Mouse (Mus musculus) midbrain, embryonic 11.5 days (tissue): Measurements from ENCODE around the gene Pmepa1. TPM values are rescaled to one million over a fixed set of nuclear protein-coding genes. Genes with fewer than 3 reads are reported as not detected.

Experiments
- ATAC-seq: fragments of 200-750 bp; cut with Nextera tagmentation; 2 replicates; pipeline ENCODE4 v1.8.0; 2017; ENCODE audit warnings: moderate TSS enrichment, moderate library complexity; ENCODE audit not compliant: low FRiP score
- DNase-seq: peaks from one replicate; pipeline ENCODE4 v3.0.0; 2015; ENCODE audit warnings: low spot score; ENCODE audit errors: missing footprints
- H3K27ac ChIP-seq: fragments of 300-500 bp; sonication (generic); 2 replicates; pipeline ENCODE4 v1.5.1; 2014; ENCODE audit warnings: low read depth, low read length
- H3K27me3 ChIP-seq: fragments of 300-500 bp; sonication (generic); 2 replicates; pipeline ENCODE4 v1.6.1; 2014; ENCODE audit warnings: mild to moderate bottlenecking, low read length, moderate library complexity, mixed read lengths; ENCODE audit not compliant: control insufficient read depth, insufficient read depth
- H3K36me3 ChIP-seq: fragments of 300-500 bp; sonication (generic); 2 replicates; pipeline ENCODE4 v1.6.1; 2014; ENCODE audit warnings: mild to moderate bottlenecking, low read length, moderate library complexity, mixed read lengths; ENCODE audit not compliant: control insufficient read depth, insufficient read depth
- H3K4me1 ChIP-seq: fragments of 300-500 bp; sonication (generic); 2 replicates; pipeline ENCODE4 v1.6.1; 2014; ENCODE audit warnings: low read length; ENCODE audit not compliant: control insufficient read depth, insufficient read depth
- H3K4me2 ChIP-seq: fragments of 300-500 bp; sonication (generic); 2 replicates; pipeline ENCODE4 v1.6.1; 2014; ENCODE audit warnings: mild to moderate bottlenecking, moderate library complexity
- H3K4me3 ChIP-seq: fragments of 300-500 bp; sonication (generic); 2 replicates; pipeline ENCODE4 v1.5.1; 2014; ENCODE audit warnings: low read depth, low read length
- H3K9ac ChIP-seq: fragments of 300-500 bp; sonication (generic); 2 replicates; pipeline ENCODE4 v1.6.1; 2014; ENCODE audit warnings: low read length
- H3K9me3 ChIP-seq: fragments of 300-500 bp; sonication (generic); 2 replicates; pipeline ENCODE4 v1.6.1; 2016; ENCODE audit warnings: low read length; ENCODE audit not compliant: control insufficient read depth
- WGBS: fragments of 180-500 bp; shearing (Covaris S2); extraction: QIAGEN DNeasy Blood & Tissue Kit; methylation state at CpG from one replicate; pipeline ENCODE4 v1.1.7; 2014; 5-methylcytosine and 5-hydroxymethylcytosine counted together
- polyA plus RNA-seq: library from polyadenylated mRNA; unstranded; fragments of >200 nt; fragmentation: Nextera tagmentation; extraction: Ambion mirVana; gene quantifications from 2 replicates; pipeline ENCODE4 v1.2.1, GENCODE M21; 2014

Pmepa1 gene
- polyA plus RNA-seq, 1 experiment from 2014 or later = 3.4 TPM

DNA sequence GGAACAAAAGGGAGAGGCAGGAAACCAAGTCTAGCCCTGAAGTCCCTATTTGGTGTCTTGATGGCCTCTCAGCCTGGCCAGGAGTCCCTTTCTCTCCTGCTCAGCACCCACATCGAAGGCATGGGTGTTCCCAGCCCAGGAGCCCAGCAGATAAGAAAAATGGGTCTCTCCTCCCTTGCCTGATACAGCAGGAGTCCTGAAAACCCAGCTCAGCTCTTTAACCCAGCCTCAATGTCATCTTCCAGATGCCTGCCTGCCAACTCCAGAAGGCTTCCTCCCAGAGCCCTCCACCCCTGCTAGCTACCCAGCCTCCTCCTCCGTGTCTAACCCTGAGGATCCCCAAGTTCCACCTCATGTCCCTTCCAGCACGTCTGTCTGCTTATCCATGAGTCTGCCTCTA lies 59.1 kb downstream of the Pmepa1 start:
- Histone ChIP-seq H3K27me3 (no peaks in the 10 kb centered on the region), H3K36me3 (no peaks in the 10 kb centered on the region), H3K9me3 (no peaks in the 10 kb centered on the region), H3K4me1 (no peaks in the 10 kb centered on the region), H3K9ac (no peak overlapping the region), H3K27ac (no peak overlapping the region), H3K4me3 (no peak overlapping the region), H3K4me2 (no peak overlapping the region)
- ATAC-seq = no peak
- DNase-seq = peak; percentile 28
- 68% methylated on average over 3 of the region's 3 CpGs for WGBS

DNA sequence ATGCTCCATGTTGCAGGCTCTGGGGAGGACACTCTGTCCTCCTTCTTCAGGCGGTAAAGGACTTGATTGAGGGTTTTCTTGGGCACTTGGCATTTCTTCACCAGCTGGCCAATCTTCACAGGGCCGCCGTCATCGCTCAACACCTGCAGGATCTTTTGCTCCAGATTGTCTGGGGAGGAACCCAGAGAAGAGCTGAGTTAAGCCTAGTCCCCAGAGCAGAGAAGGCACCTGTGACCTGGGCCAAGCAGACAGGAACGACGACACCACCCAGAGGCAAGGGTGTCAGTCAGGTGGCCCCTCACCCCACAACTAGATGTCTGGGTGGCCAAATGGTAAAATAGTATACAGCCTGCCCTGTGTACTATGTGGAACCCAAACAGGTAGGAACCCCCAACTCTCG lies 59.5 kb downstream of the Pmepa1 start:
- no peak for ATAC-seq
- WGBS = 93% methylated on average over 7 of the region's 7 CpGs
- Histone ChIP-seq H3K4me2 (no peak overlapping the region), H3K9ac (no peak overlapping the region), H3K9me3 (no peaks in the 10 kb centered on the region), H3K27ac (no peak overlapping the region), H3K4me1 (no peaks in the 10 kb centered on the region), H3K27me3 (no peaks in the 10 kb centered on the region), H3K4me3 (no peak overlapping the region), H3K36me3 (no peaks in the 10 kb centered on the region)
- no peak for DNase-seq

DNA sequence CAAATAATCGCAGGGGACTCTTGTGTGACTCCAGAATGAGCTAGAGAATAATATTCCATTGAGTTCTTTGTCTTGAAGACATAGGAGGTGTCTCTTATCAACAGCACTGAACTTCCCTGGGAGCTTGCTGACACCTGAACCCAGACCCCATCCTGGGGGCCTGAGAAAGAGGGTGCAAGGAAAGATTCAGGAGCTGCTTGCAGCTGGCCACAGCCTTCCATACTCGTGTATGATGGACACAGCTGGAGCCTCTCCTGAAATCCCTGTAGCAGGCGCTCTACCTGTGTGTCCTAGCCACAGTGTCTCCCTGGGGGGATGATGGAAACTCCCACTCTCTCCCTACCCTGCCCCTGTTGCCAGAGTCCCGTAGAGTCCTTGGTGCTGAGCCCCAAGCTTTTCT lies 64.1 kb downstream of the Pmepa1 start:
- Histone ChIP-seq H3K9ac (no peak overlapping the region), H3K9me3 (no peaks in the 10 kb centered on the region), H3K4me2 (no peak overlapping the region), H3K27ac (no peak overlapping the region), H3K4me1 (no peaks in the 10 kb centered on the region), H3K4me3 (no peak overlapping the region), H3K36me3 (no peaks in the 10 kb centered on the region), H3K27me3 (no peaks in the 10 kb centered on the region)
- 87% methylated on average over 4 of the region's 4 CpGs for WGBS
- DNase-seq (no peak), ATAC-seq (no peak)

DNA sequence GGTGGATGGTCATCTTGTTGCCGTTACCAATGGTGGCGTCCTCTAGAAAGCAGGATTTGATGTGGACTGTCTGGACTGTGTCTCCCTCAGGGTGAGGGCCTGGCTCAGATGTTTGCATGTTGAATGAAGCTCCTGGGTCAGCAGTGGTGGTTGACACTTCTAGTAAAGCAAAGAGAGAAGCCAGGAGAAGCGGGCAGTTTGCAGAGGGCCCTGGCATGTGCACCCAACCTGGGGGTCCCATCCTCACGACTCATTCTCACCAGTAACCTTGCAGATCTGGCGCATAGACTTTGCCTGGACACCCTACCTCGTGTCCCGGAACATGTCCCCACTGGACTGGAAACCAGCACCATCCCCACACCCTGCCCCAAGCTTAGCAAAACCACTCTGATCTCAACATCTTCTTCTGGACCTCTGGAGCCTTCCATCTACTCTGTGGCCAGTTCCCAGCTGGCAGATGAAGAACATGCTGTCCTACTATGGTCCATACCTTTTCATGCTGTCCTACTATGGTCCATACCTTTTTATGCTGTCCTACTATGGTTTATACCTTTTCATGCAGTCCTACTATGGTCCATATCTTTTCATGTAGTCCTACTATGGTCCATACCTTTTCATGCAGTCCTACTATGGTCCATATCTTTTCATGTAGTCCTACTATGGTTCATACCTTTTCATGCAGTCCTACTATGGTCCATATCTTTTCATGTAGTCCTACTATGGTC lies 67.1 kb downstream of the Pmepa1 start:
- no peaks in the 10 kb centered on the region for H3K36me3 ChIP-seq
- no peak overlapping the region for H3K4me2 ChIP-seq
- H3K27me3 ChIP-seq = no peaks in the 10 kb centered on the region
- H3K4me1 ChIP-seq = no peaks in the 10 kb centered on the region
- 92% methylated on average over 7 of the region's 7 CpGs for WGBS
- no peak overlapping the region for H3K4me3 ChIP-seq
- H3K27ac ChIP-seq = no peak overlapping the region
- H3K9me3 ChIP-seq = no peaks in the 10 kb centered on the region
- DNase-seq (no peak), ATAC-seq (no peak)
- no peak overlapping the region for H3K9ac ChIP-seq

DNA sequence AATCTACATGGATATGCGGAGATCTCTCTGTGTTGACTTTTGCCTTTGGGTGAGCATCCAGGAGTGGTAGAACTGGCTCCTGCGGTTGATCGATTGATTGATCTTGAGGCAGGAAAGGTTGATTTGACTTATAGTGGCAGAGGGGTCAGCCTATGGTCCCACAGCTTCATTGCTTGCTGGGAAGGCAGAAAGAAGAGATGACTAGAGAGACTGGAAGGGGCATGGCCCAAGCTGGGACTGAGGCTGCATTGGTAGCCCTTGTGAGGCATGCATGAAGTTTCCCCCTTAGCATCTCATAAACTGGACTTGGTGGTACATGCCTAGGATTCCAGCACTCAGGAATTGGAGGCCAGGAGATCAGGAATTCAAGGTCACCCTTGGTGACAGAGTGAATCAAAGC lies 69.3 kb downstream of the Pmepa1 start:
- WGBS = 91% methylated on average over 3 of the region's 3 CpGs

DNA sequence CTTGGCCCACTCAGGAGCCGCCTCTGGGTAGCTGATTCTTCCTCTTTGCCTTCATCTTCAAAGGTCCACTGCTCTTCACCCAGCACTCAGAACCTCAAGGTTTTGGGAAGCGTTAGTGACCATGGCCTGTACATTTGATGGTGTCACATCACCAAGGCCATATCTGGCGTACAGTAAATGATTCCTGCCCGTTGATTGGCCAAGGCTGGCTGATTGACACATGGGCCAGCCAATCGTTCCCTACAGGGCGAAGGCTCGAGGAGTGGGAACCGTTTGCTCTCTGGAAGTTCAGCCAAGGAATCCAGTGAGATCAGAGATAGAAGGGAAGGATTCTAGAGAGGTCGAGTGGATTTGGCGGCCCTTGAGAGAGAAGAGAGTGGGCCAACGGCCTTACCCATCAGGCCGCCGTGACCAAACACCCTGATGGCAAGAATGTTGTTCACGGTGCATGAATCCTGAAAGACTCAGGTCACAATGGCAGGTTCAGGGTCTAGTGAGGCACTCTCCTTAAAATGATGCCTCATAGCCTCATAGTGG lies 70.7 kb downstream of the Pmepa1 start:
- Histone ChIP-seq H3K9ac (no peak overlapping the region), H3K9me3 (no peaks in the 10 kb centered on the region), H3K4me3 (no peak overlapping the region), H3K4me2 (no peak overlapping the region), H3K36me3 (no peaks in the 10 kb centered on the region), H3K4me1 (no peaks in the 10 kb centered on the region), H3K27me3 (no peaks in the 10 kb centered on the region), H3K27ac (no peak overlapping the region)
- WGBS = 92% methylated on average over 14 of the region's 14 CpGs
- no peak for ATAC-seq
- no peak for DNase-seq

More for the DNA sequence above, 69.3 kb downstream of the Pmepa1 start:
- ATAC-seq (no peak), DNase-seq (no peak)
- no peaks in the 10 kb centered on the region for H3K36me3 ChIP-seq
- H3K4me2 ChIP-seq = no peak overlapping the region
- H3K27ac ChIP-seq = no peak overlapping the region
- no peaks in the 10 kb centered on the region for H3K9me3 ChIP-seq
- H3K27me3 ChIP-seq = no peaks in the 10 kb centered on the region
- H3K4me3 ChIP-seq = no peak overlapping the region
- no peaks in the 10 kb centered on the region for H3K4me1 ChIP-seq
- H3K9ac ChIP-seq = no peak overlapping the region

DNA sequence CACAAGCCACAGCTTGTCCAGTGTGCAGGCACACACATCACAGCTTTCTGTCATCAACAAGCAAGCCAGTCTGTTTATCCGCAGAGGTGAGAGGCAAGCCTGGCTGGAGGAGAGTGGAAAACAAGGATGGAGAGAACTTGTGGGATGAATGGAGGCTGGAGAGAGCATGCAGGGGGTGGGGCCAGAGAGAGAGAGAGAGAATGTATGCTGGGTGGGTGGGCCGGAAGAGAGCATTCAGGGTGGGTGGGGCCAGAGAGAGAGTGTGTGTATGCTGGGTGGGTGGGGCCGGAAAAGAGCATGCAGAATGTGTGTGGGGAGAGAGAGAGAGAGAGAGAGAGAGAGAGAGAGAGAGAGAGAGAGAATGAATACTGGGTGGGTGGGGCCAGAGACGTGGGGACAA lies 71.7 kb downstream of the Pmepa1 start:
- Histone ChIP-seq H3K9me3 (no peaks in the 10 kb centered on the region), H3K4me1 (no peaks in the 10 kb centered on the region), H3K9ac (no peak overlapping the region), H3K36me3 (no peaks in the 10 kb centered on the region), H3K27me3 (no peaks in the 10 kb centered on the region), H3K27ac (no peak overlapping the region), H3K4me2 (no peak overlapping the region), H3K4me3 (no peak overlapping the region)
- 75% methylated on average over 4 of the region's 4 CpGs for WGBS
- ATAC-seq = 0 out of 2 replicates have a peak, but pooled peaks have one; percentile 30
- DNase-seq = no peak

DNA sequence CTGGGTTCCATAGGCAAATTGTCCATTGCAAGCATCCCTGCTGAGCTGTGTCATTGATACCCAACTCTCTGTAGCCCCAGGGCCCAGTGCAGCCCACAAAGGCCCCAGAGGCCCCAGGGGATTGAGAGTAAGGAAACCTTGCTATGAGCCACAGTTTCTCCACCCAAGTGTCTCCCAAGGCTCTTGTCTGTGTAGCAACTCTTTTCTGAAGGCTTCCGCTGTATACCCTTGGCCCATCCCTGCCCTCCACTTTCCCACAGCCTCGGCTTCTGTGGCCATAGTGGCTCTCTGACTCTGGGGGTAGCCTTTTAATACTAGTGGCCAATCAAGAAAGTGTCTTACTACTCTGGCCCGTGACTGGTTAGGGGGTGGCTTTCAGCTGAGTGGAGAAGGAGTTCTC lies 72.6 kb downstream of the Pmepa1 start:
- ATAC-seq (no peak), DNase-seq (no peak)
- Histone ChIP-seq H3K4me2 (no peak overlapping the region), H3K9ac (no peak overlapping the region), H3K27ac (no peak overlapping the region), H3K4me3 (no peak overlapping the region), H3K36me3 (no peaks in the 10 kb centered on the region), H3K4me1 (no peaks in the 10 kb centered on the region), H3K27me3 (no peaks in the 10 kb centered on the region), H3K9me3 (no peaks in the 10 kb centered on the region)
- 83% methylated on average over 3 of the region's 3 CpGs for WGBS

DNA sequence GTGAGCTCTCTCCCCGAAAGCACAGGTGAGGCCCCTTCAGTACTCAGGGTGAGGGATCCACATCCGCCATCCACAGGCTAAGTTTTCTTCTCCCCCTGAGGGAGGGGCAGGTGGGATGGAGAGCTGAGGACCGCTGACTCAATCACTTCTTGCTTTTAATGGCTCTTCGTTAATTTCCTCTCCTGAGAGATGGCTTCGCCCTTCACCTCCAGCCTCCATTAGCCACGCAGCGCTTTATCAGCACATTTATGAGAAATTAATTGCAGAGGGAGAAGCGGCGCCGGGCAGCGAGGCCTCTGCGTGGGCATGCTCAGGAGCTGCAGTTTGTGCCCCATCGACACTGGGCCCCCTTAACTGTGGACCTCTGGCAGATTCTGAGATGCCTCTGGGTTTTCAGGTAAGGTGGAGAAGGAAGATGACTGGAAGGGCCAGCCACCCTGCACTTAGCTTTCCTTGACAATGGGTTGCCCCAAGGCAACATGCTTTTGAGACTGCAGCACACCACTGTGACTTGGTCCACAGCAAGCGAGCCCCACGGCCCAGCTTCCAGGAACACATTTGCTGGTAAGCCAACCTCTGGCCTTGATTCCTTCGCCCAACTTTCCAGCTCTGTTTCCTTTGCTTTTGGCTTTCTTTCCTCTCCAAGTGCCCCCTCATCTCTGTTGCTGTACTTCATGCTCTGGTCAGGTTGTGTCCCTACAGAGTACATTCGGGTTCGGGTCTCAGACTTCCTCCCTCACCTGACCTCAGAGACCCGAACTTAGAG lies 73.2 kb downstream of the Pmepa1 start:
- no peaks in the 10 kb centered on the region for H3K27me3 ChIP-seq
- no peak overlapping the region for H3K4me2 ChIP-seq
- H3K9ac ChIP-seq = no peak overlapping the region
- WGBS = 88% methylated on average over 19 of the region's 19 CpGs
- DNase-seq (no peak), ATAC-seq (no peak)
- no peaks in the 10 kb centered on the region for H3K36me3 ChIP-seq
- H3K9me3 ChIP-seq = no peaks in the 10 kb centered on the region
- H3K27ac ChIP-seq = no peak overlapping the region
- no peak overlapping the region for H3K4me3 ChIP-seq
- H3K4me1 ChIP-seq = no peaks in the 10 kb centered on the region
